Mouse (Mus musculus) CH12.LX (cell line): Measurements from ENCODE around the gene Slc16a2. TPM values are rescaled to one million over a fixed set of nuclear protein-coding genes. Genes with fewer than 3 reads are reported as not detected.

Source experiments
- DNase-seq: peaks from one replicate; pipeline ENCODE4 v3.0.0-alpha.2; 2013; ENCODE audit errors: extremely low read depth
- H3K27ac ChIP-seq: 2 replicates; pipeline ENCODE4 v1.5.1; 2012; ENCODE audit warnings: low read depth, mild to moderate bottlenecking, control low read depth, moderate library complexity; ENCODE audit not compliant: insufficient read depth
- H3K27me3 ChIP-seq: replicated peaks from 2 replicates; pipeline ENCODE3; 2012; ENCODE audit warnings: inconsistent platforms
- H3K36me3 ChIP-seq, 2 experiments: replicated peaks in 1 of 2; 2 replicates each; pipeline versions ENCODE3 to v1.6.1; 2012; ENCODE audit warnings: inconsistent platforms in 1 of 2, low read length in 1 of 2, mild to moderate bottlenecking in 1 of 2, mixed read lengths in 1 of 2, moderate library complexity in 1 of 2; ENCODE audit not compliant: control insufficient read depth in 1 of 2, insufficient read depth in 1 of 2
- H3K4me1 ChIP-seq, 2 experiments: 2 replicates each; pipeline ENCODE4 v1.6.1; 2012; ENCODE audit warnings: inconsistent platforms in 1 of 2, moderate library complexity in 1 of 2; ENCODE audit not compliant: insufficient read depth in 2 of 2, control insufficient read depth in 1 of 2
- H3K4me2 ChIP-seq: 2 replicates; pipeline ENCODE4 v1.6.1; 2012; ENCODE audit warnings: low read depth, mild to moderate bottlenecking, control low read depth; ENCODE audit not compliant: poor library complexity, insufficient read depth, severe bottlenecking
- H3K4me3 ChIP-seq, 3 experiments: fragments of 150-350 bp in 1 of 3; sonication (generic) in 1 of 3; replicated peaks in 1 of 3; 2 replicates each; pipeline versions ENCODE3 to v1.5.1; 2011 to 2012; ENCODE audit warnings: low read depth in 2 of 3, low read length in 2 of 3, mild to moderate bottlenecking in 2 of 3, moderate library complexity in 2 of 3, control low read depth in 1 of 3, improper control_type of control experiment in 1 of 3, inconsistent platforms in 1 of 3, mixed read lengths in 1 of 3; ENCODE audit not compliant: poor library complexity in 1 of 3
- H3K79me2 ChIP-seq: replicated peaks from 2 replicates; pipeline ENCODE4 v1.6.1; 2012; ENCODE audit warnings: mild to moderate bottlenecking, moderate library complexity; ENCODE audit not compliant: control insufficient read depth, poor library complexity, insufficient read depth, severe bottlenecking; ENCODE audit errors: extremely low read depth
- H3K9ac ChIP-seq: 2 replicates; pipeline ENCODE4 v1.6.1; 2012; ENCODE audit warnings: low read depth, mild to moderate bottlenecking, control low read depth, moderate library complexity; ENCODE audit not compliant: insufficient read depth
- H3K9me3 ChIP-seq: replicated peaks from 2 replicates; pipeline ENCODE3; 2012; ENCODE audit warnings: low read length, inconsistent platforms, mixed read lengths
- CHD1 ChIP-seq: IDR thresholded peaks from 2 replicates; pipeline ENCODE4 v1.6.1; 2012; ENCODE audit warnings: low read depth, low read length, improper control_type of control experiment, inconsistent platforms
- E2F4 ChIP-seq: IDR thresholded peaks from 2 replicates; pipeline ENCODE4 v1.6.1; 2011; ENCODE audit warnings: low read depth, low read length, improper control_type of control experiment; ENCODE audit not compliant: insufficient replicate concordance
- ELF1 ChIP-seq: IDR thresholded peaks from 2 replicates; pipeline ENCODE4 v1.6.1; 2014; ENCODE audit warnings: low read depth, mild to moderate bottlenecking, inconsistent platforms, low read length, improper control_type of control experiment
- EP300 ChIP-seq: IDR thresholded peaks from 2 replicates; pipeline ENCODE4 v1.6.1; 2011; ENCODE audit warnings: low read length, improper control_type of control experiment
- ETS1 ChIP-seq: conservative IDR thresholded peaks from 2 replicates; pipeline ENCODE4 v1.6.1; 2012; ENCODE audit warnings: low read depth, mild to moderate bottlenecking, inconsistent platforms, low read length, improper control_type of control experiment, moderate library complexity
- GABPA ChIP-seq: IDR thresholded peaks from 2 replicates; pipeline ENCODE4 v1.6.1; 2012; ENCODE audit warnings: low read depth, low read length, improper control_type of control experiment, inconsistent platforms; ENCODE audit not compliant: insufficient replicate concordance
- HCFC1 ChIP-seq: IDR thresholded peaks from 2 replicates; pipeline ENCODE4 v1.6.1; 2012; ENCODE audit warnings: low read depth, mild to moderate bottlenecking, inconsistent platforms, low read length, improper control_type of control experiment
- MAFK ChIP-seq: IDR thresholded peaks from 2 replicates; pipeline ENCODE4 v1.6.1; 2011; ENCODE audit warnings: low read length, improper control_type of control experiment; ENCODE audit not compliant: insufficient replicate concordance
- MAZ ChIP-seq: IDR thresholded peaks from 2 replicates; pipeline ENCODE4 v1.6.1; 2012; ENCODE audit warnings: low read depth, mild to moderate bottlenecking, inconsistent platforms, low read length, improper control_type of control experiment, moderate library complexity
- MEF2A ChIP-seq: IDR thresholded peaks from 2 replicates; pipeline ENCODE4 v1.6.1; 2014; ENCODE audit warnings: low read depth, mild to moderate bottlenecking, inconsistent platforms, low read length, improper control_type of control experiment, borderline replicate concordance
- NELFE ChIP-seq: IDR thresholded peaks from 2 replicates; pipeline ENCODE4 v1.6.1; 2011; ENCODE audit warnings: low read depth, low read length, improper control_type of control experiment
- NRF1 ChIP-seq: IDR thresholded peaks from 2 replicates; pipeline ENCODE4 v1.6.1; 2014; ENCODE audit warnings: low read depth, mild to moderate bottlenecking, inconsistent platforms, low read length, improper control_type of control experiment, moderate library complexity
- PAX5 ChIP-seq: IDR thresholded peaks from 2 replicates; pipeline ENCODE4 v1.6.1; 2012; ENCODE audit warnings: low read length, inconsistent platforms, mixed read lengths
- POLR2A ChIP-seq: IDR thresholded peaks from 2 replicates; pipeline ENCODE4 v1.6.1; 2011; ENCODE audit warnings: low read depth, mild to moderate bottlenecking, improper control_type of control experiment, low read length
- POLR2AphosphoS2 ChIP-seq: IDR thresholded peaks from 2 replicates; pipeline ENCODE4 v1.6.1; 2011; ENCODE audit warnings: low read depth, low read length, improper control_type of control experiment
- RAD21 ChIP-seq: IDR thresholded peaks from 2 replicates; pipeline ENCODE4 v1.6.1; 2011; ENCODE audit warnings: low read depth, mild to moderate bottlenecking, low read length, improper control_type of control experiment, moderate library complexity
- USF1 ChIP-seq: IDR thresholded peaks from 2 replicates; pipeline ENCODE4 v1.6.1; 2014; ENCODE audit warnings: low read depth, mild to moderate bottlenecking, inconsistent platforms, low read length, improper control_type of control experiment
- dilution Hi-C: fragments of 300-500 bp; cut with MboI; formaldehyde crosslinking; loops from 2 replicates; pipeline ENCODE4 v1.14.3; 2020; ENCODE audit warnings: low sequenced_read_pairs; ENCODE audit not compliant: extremely low pct_unique_long_range_greater_than_20kb, extremely low pct_ligation_motif_present
- in situ Hi-C: fragments of 300-500 bp; cut with MboI; formaldehyde crosslinking; loops from 3 replicates; pipeline ENCODE4 v1.14.3; 2019; ENCODE audit warnings: low sequenced_read_pairs, low pct_ligation_motif_present, low pct_unique_long_range_greater_than_20kb, mixed read lengths
- polyA plus RNA-seq: library from polyadenylated mRNA; unstranded; fragments of >175 nt; gene quantifications from 2 replicates; pipeline ENCODE4 v1.2.1, GENCODE M21; 2012; ENCODE audit warnings: low read depth; ENCODE audit not compliant: insufficient read length
- total RNA-seq, 2 experiments: library from RNA; depleted of rRNA; stranded (reverse); fragments of 300-350 nt in 1 of 2; fragments of >200 nt in 1 of 2; gene quantifications; 2 replicates each; pipeline ENCODE4 v1.2.3; 2012 to 2014

Slc16a2 gene
- total and polyA plus RNA-seq, 3 experiments = 0.32 to 2.2 (median 0.42) TPM

DNA sequence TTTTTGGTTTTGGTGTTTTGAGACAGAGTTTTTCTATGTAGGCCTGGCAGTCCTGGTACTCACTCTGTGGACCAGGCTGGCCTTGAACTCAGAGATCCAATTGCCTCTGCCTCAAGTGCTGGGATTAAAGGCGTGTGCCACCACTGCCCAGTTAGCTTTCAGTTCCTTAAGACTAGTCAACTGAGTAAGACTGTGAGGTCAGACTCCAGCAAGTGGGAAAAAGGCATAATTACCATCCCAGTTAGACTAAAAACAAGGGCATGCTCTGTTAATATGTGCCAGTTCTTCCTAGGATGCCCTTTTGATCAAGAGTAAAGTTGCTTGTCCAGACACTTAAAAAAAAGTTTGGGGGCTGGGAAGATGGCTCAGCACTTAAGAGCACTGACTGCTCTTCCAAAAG is 113.2 kb downstream of the Slc16a2 start:
- H3K4me1 ChIP-seq = peaks cover 0 to 10% of the 10 kb centered on the region in 2 experiments; a peak in 2 of 4 replicates
- DNase-seq = no peak
- no peak overlapping the region for H3K9ac ChIP-seq
- H3K4me3 ChIP-seq = no peak overlapping the region
- H3K4me2 ChIP-seq = no peak overlapping the region
- H3K36me3 ChIP-seq = no peaks in the 10 kb centered on the region
- dilution Hi-C loops = no loop called here
- no peak overlapping the region for H3K27ac ChIP-seq
- no peaks in the 10 kb centered on the region for H3K27me3 ChIP-seq
- in situ Hi-C loops = no loop called here
- H3K9me3 ChIP-seq = no peaks in the 10 kb centered on the region
- no peak for TF ChIP-seq EP300
- no peaks in the 10 kb centered on the region for H3K79me2 ChIP-seq

DNA sequence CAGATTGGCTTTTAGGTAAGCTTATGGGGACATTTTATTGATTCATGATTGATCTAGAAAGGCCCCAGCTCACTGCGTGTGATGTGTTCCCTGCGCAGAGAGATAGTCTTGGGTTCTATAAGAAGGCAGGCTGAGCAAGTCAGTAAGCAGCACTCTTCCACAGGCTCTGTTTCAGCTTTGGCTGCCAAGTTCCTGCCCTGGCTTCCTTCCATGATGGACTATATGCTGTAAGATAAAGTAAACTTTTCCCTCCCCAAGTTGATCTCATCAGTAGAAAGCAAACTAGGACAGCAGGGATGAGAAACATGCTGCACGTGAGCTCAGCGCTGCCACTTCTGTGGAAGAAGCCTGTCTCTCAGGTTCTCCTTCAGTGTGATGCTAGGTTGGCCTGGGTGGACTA is 117.2 kb downstream of the Slc16a2 start:
- Histone ChIP-seq H3K9me3 (no peaks in the 10 kb centered on the region), H3K79me2 (no peaks in the 10 kb centered on the region), H3K4me3 (no peak overlapping the region), H3K36me3 (no peaks in the 10 kb centered on the region), H3K9ac (no peak overlapping the region), H3K27ac (no peak overlapping the region), H3K4me2 (no peak overlapping the region), H3K4me1 (no peaks in the 10 kb centered on the region), H3K27me3 (no peaks in the 10 kb centered on the region)
- DNase-seq = no peak
- in situ Hi-C loops = no loop called here
- dilution Hi-C loops = no loop called here
- TF ChIP-seq NRF1 = no peak
- TF ChIP-seq E2F4 = no peak
- TF ChIP-seq MAFK = no peak
- TF ChIP-seq USF1 = no peak
- TF ChIP-seq MEF2A = no peak
- TF ChIP-seq RAD21 = no peak
- TF ChIP-seq MAZ = no peak
- TF ChIP-seq NELFE = no peak
- no peak for TF ChIP-seq ELF1
- TF ChIP-seq POLR2A = no peak
- TF ChIP-seq POLR2AphosphoS2 = no peak
- TF ChIP-seq CHD1 = no peak
- no peak for TF ChIP-seq PAX5
- TF ChIP-seq ETS1 = no peak
- no peak for TF ChIP-seq HCFC1
- TF ChIP-seq GABPA = no peak
